Mouse (Mus musculus): ENCODE measurements around the gene Saa4.

- TF ChIP-seq CTCF (conservative IDR thresholded peaks at IDR 0.05; ENCODE audit: low read length) = no peak
- TF ChIP-seq POU5F1 (IDR thresholded peaks at IDR 0.05; ENCODE audit: borderline replicate concordance, low read length) = no peak
- no peak for TF ChIP-seq NANOG (IDR thresholded peaks at IDR 0.05; ENCODE audit: borderline replicate concordance, low read length)
Observed at GRCm38 (mm10) chr7:46724396-46724795, 8.0 kb downstream of the Saa4 start.

Measured in E14TG2a.4 (cell line).